Mouse (Mus musculus): ENCODE results near the gene Cd200r2.
"Not testable (repeated sequence)": the region's sequence is repeated elsewhere in the genome, so short reads cannot be mapped to it uniquely, and the experiment has no call there.

Cd200r2 gene

DNA sequence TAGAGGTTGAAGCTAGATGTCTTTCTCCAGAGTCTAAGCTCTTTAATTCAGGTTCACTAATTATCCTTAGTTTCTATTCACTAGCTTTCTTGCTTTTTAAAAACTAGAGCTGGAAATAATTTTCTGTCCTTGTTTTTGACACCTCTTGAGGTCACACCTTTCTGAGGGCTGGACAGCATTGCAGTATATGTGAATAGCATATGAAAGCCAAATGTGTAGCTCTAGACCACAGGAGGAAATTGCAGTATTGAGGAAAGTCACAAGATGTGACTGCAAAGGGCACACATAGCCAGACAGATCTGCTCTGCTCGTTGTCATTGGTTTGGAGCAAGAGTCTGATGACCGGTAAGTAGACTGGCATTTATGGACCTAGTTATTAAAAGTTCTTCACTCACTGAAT, at the start of gene Cd200r2:
TSS of gene Cd200r2 (plus strand) at position 301 of the 400 bp plus-strand sequence.
- no peak for DNase-seq

DNA sequence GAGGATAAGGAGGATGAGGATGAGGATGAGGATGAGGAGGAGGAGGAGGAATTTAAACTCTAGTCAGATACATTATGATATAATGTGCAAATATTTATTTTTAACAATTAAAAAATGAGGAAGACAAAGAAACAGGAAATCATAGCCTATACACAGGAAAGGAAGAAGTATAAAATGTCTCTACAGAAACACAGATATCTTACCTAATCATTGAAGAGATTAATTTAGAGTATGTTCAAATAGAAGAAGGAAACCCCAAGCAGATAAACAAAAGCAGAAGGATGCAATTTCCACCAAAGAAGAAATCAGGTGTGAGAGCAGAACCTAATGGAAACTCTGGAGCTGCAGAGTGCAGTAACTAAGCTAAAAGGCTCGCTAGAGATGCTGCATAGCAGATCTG, 48.9 kb upstream of the Cd200r2 start:
- no peak for DNase-seq

DNA sequence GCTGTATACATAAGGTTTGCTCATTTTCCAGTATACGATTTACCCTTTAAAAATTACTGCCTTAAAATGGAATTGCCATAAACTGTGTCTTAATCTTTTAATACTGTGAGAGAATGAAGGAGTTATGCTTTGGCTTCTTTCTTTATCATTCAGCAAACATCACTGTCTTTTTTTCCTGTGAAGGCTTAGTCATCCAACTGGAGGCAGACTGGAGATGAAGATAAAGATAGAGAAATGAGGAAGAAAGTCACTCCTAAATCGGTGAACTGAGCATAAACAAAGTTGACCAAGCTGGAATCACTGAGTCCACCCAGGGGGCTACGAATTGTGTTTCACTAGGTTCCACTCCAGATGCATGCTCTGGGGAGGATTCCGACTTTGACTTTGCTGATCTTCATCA, 46.4 kb upstream of the Cd200r2 start:
- DNase-seq, result no peak

DNA sequence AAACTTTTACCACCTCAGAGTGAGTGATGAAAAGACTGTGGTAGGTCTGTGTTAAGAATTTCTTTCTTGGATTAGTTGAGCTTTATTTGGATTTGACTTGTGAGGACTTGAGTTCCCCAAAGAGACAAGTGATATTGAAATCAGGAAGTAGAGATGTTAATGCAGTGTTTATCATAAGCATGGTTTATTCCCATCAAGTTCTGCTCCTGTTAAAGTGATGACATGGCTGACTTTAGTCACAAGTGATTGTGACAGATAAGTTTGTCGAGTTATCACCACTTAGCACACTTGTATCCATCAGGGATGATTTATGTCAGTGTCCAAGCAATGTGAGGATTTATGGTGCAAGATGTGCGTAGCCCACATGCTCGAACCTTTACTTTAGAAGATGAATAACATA, 34.6 kb upstream of the Cd200r2 start:
- DNase-seq, result no peak

DNA sequence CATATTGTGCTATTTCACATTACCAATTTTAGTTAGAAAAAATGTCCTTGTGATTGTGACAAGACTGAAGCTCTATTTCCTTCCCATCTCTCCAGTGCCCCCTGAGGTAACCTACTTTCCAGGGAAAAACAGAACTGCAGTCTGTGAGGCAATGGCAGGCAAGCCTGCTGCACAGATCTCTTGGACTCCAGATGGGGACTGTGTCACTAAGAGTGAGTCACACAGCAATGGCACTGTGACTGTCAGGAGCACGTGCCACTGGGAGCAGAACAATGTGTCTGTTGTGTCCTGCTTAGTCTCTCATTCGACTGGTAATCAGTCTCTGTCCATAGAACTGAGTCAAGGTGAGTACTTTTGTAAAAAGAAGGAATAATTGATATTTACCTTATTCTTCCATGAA, 33.7 kb upstream of the Cd200r2 start:
- not testable (repeated sequence) for DNase-seq

DNA sequence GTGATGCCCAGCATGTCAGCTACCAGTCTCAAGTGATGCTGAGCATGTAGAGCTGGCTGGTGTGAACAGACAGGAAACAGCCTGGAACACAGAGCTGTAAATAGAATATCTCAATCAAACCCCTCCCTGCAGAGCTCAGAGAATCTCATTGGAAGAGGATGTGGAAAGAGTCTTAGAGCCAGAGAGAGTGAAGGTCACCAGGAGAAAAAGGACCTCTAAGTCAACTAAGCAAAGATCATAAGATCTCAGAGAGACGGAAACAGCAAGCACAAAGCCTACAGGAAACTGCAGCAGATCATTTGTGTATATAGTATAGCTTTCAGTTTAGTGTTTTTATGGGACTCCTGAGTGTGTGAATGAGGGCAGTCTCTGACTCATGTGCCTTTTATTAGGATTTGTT, 8.3 kb downstream of the Cd200r2 start:
- DNase-seq, result no peak

DNA sequence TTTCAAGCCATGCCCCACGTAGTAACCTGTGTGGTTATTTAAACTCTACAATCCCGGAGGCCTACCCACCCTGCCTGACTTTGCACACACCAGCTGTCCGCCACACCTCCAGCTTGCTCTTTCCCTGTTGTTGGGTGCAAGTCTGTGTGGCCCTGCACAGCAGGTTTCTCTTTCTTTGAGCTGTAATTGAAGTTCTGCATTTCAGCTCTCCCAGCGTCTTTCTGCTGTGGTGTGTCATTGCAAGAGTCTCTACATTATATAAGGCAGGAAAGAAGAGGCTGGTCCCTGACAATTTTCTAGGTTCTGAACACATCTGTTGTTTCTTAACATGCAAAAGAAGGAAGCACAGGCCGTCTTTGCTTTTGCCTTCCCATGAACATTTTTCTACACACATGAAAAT, 9.7 kb downstream of the Cd200r2 start:
- DNase-seq, result no peak

DNA sequence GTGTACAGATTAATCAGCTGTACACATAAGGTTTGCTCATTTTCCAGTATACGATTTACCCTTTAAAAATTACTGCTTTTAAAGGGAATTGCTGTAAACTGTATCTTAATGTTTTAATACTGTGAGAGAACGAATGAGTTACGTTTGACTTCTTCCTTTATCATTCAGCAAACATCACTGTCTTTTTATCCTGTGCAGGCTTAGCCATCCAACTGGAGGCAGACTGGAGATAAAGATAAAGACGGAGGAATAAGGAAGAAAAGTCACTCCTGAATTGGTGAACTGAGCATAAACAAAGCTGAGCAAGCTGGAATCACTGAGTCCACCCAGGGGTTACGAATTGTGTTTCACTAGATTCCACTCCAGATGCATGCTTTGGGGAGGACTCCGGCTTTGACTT, 10.7 kb downstream of the Cd200r2 start:
- DNase-seq, result no peak

DNA sequence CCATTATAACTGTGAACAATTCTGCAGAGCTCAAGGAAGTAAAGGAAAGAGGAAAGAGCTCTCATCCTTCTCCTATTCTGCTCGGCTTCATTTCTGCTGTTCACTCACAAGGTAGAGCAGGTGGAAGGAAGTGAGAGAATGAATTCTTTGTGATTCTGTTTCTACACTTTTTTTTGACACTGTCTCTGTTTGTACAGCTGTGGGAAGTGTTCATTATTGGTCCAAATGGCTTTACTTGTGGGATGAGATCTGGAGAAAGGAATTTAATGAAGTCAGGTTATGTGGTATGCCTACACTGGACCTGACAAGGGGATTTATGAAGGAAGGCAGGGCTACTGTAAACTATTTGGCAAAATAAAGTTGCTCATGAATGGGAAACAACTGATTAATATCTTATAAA, 23.9 kb downstream of the Cd200r2 start:
- DNase-seq, result no peak

DNA sequence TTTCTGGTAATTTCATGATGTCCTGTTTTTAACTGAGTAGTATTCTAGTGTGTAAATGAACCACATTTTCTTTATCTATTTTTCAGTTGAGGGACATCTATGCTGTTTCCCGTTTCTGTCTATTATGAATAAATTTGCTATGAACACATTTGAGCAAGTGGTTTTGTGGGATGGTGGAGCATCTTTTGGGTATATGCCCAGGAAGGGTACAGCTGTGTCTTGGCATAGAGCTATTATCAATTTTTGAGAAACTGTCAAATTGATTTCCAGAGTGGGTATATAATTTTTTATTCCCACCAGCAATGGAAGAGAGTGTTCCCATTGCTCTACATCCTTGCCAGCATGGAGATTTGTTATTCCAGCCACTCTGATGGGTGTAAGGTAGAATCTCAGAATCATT, 65.1 kb downstream of the Cd200r2 start:
- DNase-seq, result no peak

DNA sequence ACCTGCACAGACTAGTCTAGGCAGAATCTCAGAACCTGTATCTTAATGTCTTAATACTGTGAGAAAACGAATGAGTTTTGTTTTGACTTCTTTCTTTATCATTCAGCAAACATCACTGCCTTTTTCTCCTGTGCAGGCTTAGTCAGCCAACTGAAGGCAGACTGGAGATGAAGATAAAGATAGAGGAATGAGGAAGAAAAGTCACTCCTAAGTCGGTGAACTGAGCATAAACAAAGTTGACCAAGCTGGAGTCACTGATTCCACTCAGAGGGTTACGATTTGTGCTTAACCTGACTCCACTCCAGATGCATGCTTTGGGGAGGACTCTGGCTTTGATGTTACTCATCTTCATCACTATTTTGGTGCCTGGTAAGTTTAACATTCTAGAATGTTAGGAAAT, 76.6 kb downstream of the Cd200r2 start, which contains the start of gene Cd200r3:
TSS of gene Cd200r3 (plus strand) at position 211 of the 400 bp plus-strand sequence.
- no peak for DNase-seq

DNA sequence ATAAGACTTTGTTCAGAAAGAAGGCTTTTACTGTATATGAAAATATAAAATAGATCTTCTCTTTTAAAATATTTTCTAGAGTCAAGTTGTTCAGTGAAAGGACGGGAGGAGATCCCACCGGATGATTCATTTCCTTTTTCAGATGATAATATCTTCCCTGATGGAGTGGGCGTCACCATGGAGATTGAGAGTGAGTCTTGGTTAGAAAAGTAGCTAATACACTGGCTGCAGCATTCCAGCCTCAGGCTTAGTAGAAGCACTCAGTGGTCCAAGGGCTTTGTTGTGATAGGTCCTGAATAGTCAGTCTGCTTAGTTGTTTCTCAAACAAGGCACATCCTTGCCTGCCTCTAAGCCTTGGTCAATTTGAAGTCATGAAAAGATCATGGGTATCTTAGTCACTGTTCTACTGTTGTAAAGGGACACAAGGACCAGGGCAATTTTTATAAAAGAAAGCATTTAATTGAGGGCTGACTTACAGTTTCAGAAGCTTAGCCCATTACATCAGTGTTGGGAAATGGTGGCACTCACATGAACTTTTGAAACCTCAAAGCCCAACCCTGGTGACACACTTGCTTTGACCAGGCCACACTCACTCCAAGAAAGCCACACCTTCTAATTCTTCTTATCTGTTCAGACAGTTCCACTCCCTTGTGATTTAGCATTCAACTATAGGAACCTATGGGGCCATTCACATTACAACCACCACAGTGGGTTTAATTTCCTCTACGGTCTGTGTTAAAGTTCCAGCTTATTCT, 84.6 kb downstream of the Cd200r2 start:
- no peak for DNase-seq

DNA sequence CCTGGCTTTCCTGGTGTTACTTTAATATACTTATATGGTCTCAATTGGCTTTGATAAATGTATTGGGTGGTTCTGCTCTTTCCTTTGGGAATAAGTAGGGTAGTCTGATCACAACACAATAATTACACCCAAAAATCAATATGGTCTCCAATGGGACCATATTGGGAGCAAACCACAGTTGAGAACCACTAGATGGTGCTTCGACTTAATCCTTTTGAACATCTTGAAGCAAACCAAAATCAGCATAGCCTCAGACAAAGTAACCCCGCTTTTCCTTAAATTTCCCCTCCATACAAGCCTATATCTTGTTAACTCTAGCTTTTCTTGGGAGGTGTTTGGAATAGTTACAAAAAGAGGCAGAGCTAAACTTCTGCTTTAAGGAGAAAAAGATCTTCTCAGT, 95.4 kb downstream of the Cd200r2 start:
- no peak for DNase-seq

DNA sequence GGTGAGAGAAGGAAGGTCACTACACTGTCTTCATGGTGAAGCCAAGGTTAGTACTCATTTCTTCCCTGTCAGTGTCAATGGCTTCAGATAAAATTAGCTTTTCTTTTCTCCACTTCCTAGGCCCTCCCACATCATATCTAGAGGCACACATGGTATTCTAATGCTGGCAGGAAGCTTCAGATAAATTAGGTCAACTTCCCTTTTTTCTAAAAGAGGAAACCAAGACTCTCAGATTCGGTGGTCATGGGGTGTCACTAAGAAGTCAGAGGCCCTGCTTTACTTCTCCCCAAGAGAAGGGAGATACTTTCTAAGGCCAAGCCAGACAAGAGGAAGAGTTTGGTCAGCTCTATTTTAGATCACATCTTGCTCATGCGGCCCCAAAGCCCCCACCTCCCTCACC, 95.9 kb downstream of the Cd200r2 start:
- no peak for DNase-seq

DNA sequence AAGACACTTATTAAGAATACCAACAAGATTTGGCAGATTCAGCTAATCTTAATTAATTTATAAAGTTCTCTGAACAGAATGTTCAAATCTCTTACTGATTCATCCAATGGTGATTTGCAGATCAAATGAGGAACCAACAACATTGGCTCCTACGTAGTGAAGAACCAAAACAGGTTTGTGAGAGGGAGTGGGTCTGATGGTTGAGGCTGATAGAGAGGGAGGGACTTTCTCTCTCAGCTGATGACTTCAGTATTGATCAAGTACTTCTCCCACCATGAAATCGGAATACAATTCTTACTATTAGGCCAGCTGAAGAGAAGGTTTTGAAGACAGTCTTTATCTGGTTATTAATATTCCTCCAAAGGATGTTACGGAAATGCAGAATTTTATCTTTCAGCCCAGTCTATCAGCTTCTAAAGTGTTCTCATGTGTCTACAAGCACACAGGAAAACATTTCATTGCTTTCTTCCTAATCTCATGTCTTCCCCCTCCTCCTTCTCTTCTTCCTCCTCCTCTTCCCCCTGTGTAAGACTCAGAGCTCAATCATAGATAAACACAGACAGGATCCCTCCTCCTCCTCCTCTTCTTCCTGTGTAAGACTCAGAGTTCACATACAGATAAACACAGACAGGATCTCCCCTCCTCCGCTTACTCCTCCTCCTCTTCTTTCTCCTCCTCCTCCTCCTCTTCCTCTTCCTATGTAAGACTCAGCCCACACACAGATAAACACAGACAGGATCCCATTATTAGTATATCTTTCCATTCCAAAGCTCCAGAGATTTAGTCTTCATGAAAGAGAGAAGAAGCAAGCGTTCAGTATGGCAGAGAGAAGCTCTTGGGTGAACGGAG, 97.9 kb downstream of the Cd200r2 start:
- no peak for DNase-seq

DNA sequence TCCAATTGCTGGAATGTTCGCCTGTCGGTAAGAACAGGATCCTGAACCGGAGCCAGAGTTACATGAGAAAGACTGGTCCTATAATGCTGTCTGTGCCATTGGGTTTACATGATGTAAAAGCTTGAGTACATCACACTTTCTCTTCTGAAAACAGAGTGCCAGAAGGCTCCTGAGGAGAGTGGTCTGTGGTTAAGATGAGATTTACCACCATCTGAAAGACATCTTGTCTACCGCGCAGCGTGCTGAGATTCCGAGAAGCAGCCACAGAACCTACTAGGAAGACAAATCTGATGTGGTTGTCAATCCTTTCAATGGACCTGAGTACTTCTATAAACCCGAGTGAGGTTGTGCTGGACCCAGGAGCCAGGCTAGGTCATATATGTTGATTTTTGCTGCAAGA, 98.5 kb downstream of the Cd200r2 start:
- DNase-seq, result no peak

Data from embryo, embryonic 11 days (tissue).